Mouse (Mus musculus): ENCODE measurements around the gene Xcl1. TPM values are rescaled to one million over a fixed set of nuclear protein-coding genes. Genes with fewer than 3 reads are reported as not detected.
"Not testable (repeated sequence)": the region's sequence is repeated elsewhere in the genome, so short reads cannot be mapped to it uniquely, and the experiment has no call there.

Xcl1 gene
- total RNA-seq (2012; rRNA removed) (not detected in 2 replicates), polyA plus RNA-seq (2012; ENCODE audit: insufficient read depth in 1 of 2, insufficient read length in 2 of 2, low read depth in 1 of 2, low replicate concordance in 2 of 2, missing spikeins in 1 of 2) (not detected)

GRCm38 (mm10) chr1:164935477-164936044, at the start of gene Xcl1:
Gene Xcl1, minus strand, starts transcription at chr1:164935527.
- no peaks in the 10 kb centered on the region for H3K79me2 ChIP-seq (ENCODE audit: control insufficient read depth, insufficient read depth, low read length, poor library complexity)
- H3K9me3 ChIP-seq (replicated peaks; ENCODE audit: insufficient read depth, low read length) = no peaks in the 10 kb centered on the region
- no peak for TF ChIP-seq TAL1 (IDR thresholded peaks at IDR 0.05; ENCODE audit: low read length)
- TF ChIP-seq USF1 (IDR thresholded peaks at IDR 0.05; ENCODE audit: low read depth, low read length) = no peak
- TF ChIP-seq BHLHE40 (IDR thresholded peaks at IDR 0.05; ENCODE audit: borderline replicate concordance, low read depth, low read length) = no peak
- TF ChIP-seq MYC (IDR thresholded peaks at IDR 0.05; ENCODE audit: low read depth, low read length) = no peak
- TF ChIP-seq USF2 (IDR thresholded peaks at IDR 0.05; ENCODE audit: borderline replicate concordance in 1 of 2, insufficient read depth in 1 of 2, low read depth in 1 of 2, low read length in 2 of 2) = no peak
- TF ChIP-seq SMC3 (IDR thresholded peaks at IDR 0.05; ENCODE audit: low read depth, low read length) = no peak
- TF ChIP-seq CTCF (IDR thresholded peaks at IDR 0.05 in 2 of 3, conservative IDR thresholded peaks at IDR 0.05 in 1 of 3; ENCODE audit: control insufficient read depth in 1 of 3, insufficient read depth in 1 of 3, low read depth in 2 of 3, low read length in 3 of 3, poor library complexity in 1 of 3, severe bottlenecking in 1 of 3) = no peak
- TF ChIP-seq ZMIZ1 (IDR thresholded peaks at IDR 0.05; ENCODE audit: low read depth, low read length) = no peak
- TF ChIP-seq MEF2A (IDR thresholded peaks at IDR 0.05; ENCODE audit: extremely low read depth, insufficient replicate concordance, low read depth, low read length, poor library complexity, severe bottlenecking) = no peak
- TF ChIP-seq GABPA (IDR thresholded peaks at IDR 0.05; ENCODE audit: low read depth, low read length) = no peak
- no peak for TF ChIP-seq KAT2A (conservative IDR thresholded peaks at IDR 0.05; ENCODE audit: low read depth, low read length)
- no peak for TF ChIP-seq RCOR1 (IDR thresholded peaks at IDR 0.05; ENCODE audit: low read depth, low read length)
- TF ChIP-seq CHD1 (IDR thresholded peaks at IDR 0.05; ENCODE audit: low read depth, low read length) = no peak
- TF ChIP-seq NRF1 (IDR thresholded peaks at IDR 0.05; ENCODE audit: insufficient read depth, low read depth, low read length, poor library complexity, severe bottlenecking) = no peak
- TF ChIP-seq UBTF (IDR thresholded peaks at IDR 0.05; ENCODE audit: borderline replicate concordance, insufficient read depth, low read depth, low read length) = no peak
- H3K9ac ChIP-seq (ENCODE audit: control insufficient read depth, low read depth, low read length, poor library complexity, severe bottlenecking) = no peak within 1 kb of the TSS
- H3K36me3 ChIP-seq (ENCODE audit: control insufficient read depth in 1 of 2, insufficient read depth in 2 of 2, low read length in 2 of 2) = no peaks in the 10 kb centered on the region
- no peaks in the 10 kb centered on the region for H3K4me1 ChIP-seq (ENCODE audit: control insufficient read depth in 1 of 2, insufficient read depth in 2 of 2, low read length in 2 of 2)
- no peak for DNase-seq (ENCODE audit: low read depth, low spot score)
- no peak within 1 kb of the TSS for H3K4me3 ChIP-seq (ENCODE audit: control insufficient read depth in 1 of 2, insufficient read depth in 1 of 2, low read depth in 2 of 2, low read length in 2 of 2)
- H3K27ac ChIP-seq (ENCODE audit: control insufficient read depth, low read depth, low read length) = no peak within 1 kb of the TSS
- H3K27me3 ChIP-seq (ENCODE audit: control insufficient read depth in 1 of 2, insufficient read depth in 2 of 2, low read length in 2 of 2) = no peaks in the 10 kb centered on the region

DNA sequence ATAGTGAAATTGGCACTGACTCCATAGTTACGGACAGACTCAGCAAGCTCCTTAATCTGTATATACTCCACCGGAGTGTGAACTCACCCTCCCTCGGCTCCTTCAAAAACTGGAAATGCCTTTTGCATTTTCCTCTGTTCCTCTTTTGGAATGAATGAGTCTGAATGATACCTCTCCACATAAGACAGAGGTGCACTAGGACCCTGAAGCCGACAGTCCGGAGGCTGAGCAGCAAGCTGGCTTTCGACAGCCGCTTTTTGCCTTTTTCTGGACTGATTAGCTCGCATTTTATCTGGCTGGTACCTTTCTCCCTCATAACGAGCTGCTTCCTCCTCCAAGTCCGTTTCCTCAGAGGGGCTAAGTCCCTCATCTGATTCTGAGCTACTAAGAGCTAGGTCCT, 49.4 kb upstream of the Xcl1 start:
- H3K4me1 ChIP-seq (ENCODE audit: control insufficient read depth in 1 of 2, insufficient read depth in 2 of 2, low read length in 2 of 2); H3K9me3 ChIP-seq (replicated peaks; ENCODE audit: insufficient read depth, low read length); H3K79me2 ChIP-seq (ENCODE audit: control insufficient read depth, insufficient read depth, low read length, poor library complexity); H3K27ac ChIP-seq (ENCODE audit: control insufficient read depth, low read depth, low read length); DNase-seq (ENCODE audit: low read depth, low spot score); H3K27me3 ChIP-seq (ENCODE audit: control insufficient read depth in 1 of 2, insufficient read depth in 2 of 2, low read length in 2 of 2); H3K36me3 ChIP-seq (ENCODE audit: control insufficient read depth in 1 of 2, insufficient read depth in 2 of 2, low read length in 2 of 2); H3K9ac ChIP-seq (ENCODE audit: control insufficient read depth, low read depth, low read length, poor library complexity, severe bottlenecking); H3K4me3 ChIP-seq (ENCODE audit: control insufficient read depth in 1 of 2, insufficient read depth in 1 of 2, low read depth in 2 of 2, low read length in 2 of 2): not testable (repeated sequence)

All from MEL (cell line).